Mouse (Mus musculus): ENCODE data around the gene Eif4a1.
"Not testable (repeated sequence)": the region's sequence is repeated elsewhere in the genome, so short reads cannot be mapped to it uniquely, and the experiment has no call there.

Eif4a1 gene

GRCm38 (mm10) chr11:69672211-69672706 lies at the start of gene Eif4a1:
TSS of gene Eif4a1 (minus strand) at chr11:69672423.
- peak; percentile 100 for DNase-seq (ENCODE audit: low spot score)

GRCm38 (mm10) chr11:69720852-69721251 lies 48.6 kb upstream of the Eif4a1 start:
- DNase-seq (ENCODE audit: low spot score) = peak; percentile 39

DNA sequence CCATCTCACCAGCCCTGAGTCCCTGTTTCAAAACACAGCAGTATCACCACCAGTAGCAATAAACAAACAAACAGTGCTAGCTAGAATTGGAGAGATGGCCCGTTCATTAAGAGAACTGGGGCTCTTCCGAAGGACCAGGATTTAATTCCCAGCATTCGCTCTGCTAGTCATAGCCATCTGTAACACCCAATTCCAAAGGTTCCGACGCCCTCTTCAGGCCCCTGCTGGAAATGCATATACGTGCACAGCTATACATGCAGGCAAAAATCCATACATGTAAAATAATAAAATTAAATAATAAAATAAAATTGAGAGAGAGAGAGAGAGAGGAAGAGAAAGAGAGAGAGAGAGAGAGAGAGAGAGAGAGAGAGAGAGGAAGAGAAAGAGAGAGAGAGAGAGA lies 47.2 kb upstream of the Eif4a1 start:
- DNase-seq (ENCODE audit: low spot score) = no peak

DNA sequence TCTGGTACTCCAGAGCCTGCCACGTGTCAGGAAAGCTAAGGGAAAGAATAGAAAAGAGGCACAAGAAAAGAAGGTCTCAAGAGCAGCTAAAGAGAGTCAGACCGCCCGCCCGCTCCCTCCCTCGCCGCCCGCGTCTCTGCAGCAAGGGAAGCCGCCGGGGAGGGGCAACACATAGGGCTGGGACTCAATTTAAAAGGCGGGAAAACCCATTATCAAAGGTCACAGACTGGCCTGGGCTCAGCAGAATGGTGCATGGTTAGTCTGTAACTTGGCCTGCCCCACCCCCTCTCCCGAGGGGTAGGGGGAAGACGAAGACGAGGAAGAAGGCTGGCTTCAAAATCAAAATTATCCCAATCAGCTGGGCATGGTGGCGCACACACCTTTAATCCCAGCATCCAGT lies 46.4 kb upstream of the Eif4a1 start:
- DNase-seq (ENCODE audit: low spot score) = no peak

DNA sequence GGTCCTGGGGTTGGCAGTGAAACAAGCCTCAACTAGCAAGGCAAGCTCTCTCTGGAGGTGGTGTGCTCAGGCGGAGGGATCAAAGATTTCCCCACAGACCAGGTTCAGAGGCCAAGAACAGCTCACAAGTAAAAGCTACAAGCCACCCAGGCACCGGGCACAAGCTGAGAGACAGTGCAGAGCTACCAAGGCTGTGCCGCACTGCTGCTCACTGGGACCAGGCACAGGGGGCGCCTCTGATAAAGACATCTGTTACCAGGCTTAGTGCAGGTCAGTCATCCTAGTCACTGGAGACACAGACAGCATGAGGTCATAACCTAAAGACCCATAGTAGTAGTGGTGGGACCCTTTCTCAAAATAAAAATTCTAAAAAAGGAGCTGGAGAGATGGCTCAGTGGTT lies 44.7 kb upstream of the Eif4a1 start:
- no peak for DNase-seq (ENCODE audit: low spot score)

GRCm38 (mm10) chr11:69715929-69716328 lies 43.7 kb upstream of the Eif4a1 start:
- DNase-seq (ENCODE audit: low spot score) = peak; percentile 47

- peak; percentile 42 for DNase-seq (ENCODE audit: low spot score)
These were observed 43.3 kb upstream of the Eif4a1 start for GRCm38 (mm10) chr11:69715482-69715881.

DNA sequence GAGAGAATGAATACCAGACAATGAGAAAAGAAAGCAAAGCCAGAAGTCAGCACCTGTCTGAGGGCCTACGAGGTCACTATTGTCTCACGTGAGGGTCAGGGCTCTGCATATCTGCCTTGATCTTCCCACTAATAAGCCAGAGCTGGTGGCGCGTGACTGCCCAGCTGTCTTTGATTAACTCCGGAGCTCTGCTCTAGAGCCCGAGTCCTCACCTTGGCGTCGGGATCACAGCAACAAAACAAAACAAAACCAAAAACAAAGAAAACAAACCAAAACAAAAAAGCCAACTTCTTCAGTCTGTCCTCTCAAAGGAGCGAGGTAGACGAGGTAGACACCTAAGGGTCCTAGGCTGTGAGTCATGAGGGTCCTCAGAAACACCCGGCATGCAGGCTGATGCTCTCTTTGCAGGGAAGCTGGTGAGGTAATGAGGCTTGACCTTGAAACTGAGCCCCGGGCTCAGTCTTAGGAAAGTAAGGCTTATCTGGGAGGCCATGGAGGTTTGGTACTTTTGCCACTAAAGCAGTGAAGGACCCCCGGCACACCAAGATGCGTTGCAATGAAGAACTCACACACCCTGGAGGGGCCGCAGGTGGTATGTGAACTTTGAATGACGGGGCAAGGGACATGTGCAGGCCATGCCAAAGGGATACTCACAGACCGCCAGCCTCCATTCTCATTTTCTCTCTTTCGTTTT lies 42.6 kb upstream of the Eif4a1 start:
- no peak for DNase-seq (ENCODE audit: low spot score)

DNA sequence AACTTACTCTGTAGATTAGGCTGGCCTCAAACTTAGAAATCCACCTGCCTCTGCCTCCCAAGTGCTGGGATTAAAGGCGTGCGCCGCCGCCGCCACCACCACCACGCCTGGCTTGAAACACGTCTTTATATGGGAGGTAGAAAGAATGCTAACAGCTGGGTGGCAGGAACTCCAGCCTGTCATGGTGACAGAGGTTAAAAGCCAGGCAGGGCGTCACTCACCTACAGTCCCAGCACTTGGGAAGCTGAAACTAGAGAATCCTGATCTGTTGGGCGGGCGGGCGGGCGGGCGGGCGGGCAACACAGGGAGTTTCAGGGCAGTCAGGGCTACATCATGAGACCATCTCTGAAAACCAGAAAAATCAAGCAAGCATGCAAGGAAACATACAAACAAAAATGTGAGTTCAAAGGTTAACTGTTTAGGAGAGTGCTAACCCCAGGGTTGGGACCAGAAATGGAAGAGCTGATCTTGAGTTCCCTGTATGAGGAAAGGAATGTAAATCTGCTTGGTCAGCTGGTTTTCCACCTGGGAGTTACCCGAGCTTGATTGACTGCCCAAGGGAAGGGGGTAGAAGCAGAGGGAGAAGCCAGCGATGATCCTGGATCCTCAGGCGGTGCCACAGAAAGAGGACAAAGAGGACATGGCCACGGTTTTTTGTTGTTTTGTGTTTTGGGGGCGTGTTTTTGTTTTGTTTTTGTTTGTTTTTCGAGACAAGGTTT lies 40.9 kb upstream of the Eif4a1 start:
- no peak for DNase-seq (ENCODE audit: low spot score)

GRCm38 (mm10) chr11:69711082-69711481 lies 38.9 kb upstream of the Eif4a1 start:
- DNase-seq (ENCODE audit: low spot score) = no peak

DNA sequence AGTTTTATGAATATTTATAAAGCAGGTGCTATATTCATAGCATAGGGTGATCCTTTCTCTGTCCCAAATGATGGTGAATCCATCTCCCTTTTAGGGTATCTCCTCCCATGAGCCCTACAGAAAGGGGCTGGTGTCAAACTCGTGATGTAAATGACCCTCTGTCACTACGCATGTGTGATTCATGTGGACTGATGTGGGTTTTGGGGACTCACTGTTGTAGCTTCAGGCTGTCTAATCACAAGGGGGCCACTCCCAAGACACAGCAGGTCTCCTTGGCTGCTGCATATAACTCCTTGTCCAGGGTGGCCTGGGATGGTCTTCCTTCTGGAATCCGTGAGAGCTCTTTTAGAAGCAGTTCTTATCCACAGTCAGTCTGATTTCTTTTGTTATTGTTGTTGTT lies 38.2 kb upstream of the Eif4a1 start:
- DNase-seq (ENCODE audit: low spot score) = no peak

DNA sequence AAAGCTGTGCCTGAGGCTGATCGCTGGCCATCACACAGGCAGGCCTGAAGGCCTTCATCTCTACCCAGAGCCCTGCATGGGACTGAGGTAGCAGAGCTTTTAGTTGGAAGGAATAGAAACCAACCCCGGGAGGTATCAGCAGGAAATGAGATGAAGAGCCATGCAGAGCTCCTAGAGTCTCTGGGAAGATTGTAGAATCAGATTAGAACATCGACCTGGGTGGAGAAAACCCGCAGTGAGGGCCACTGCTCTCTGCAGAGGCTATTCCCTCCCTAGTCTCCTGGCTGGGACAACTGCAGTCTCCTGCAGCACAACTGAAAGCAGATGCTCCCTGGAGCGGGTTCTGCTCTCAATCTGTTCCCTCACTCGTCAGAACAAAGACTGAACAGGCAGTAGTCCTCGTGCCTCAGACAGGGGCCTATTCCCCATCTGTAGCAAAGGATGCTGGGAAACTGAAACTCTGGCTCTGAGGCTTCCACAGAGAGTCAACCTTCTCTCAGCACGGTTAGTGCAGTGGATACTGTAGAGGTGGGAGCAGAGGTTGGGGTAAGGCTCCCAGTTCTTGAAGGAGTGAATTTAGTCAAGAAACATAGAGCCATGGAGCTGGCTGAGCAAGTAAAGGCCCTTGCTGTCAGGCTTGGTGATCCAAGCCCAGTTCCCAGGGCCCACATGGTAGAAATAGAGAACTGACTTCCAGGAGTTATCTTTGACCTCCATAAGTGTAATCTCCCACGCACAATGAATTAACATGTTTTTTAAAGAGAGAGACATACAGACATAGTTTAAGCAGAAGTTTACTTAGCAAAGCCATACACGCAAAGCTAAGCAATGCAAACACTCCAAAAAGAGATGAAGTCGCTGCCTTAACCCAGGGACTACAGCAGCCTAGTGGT lies 37.6 kb upstream of the Eif4a1 start:
- DNase-seq (ENCODE audit: low spot score) = no peak

GRCm38 (mm10) chr11:69708614-69709265 lies 36.5 kb upstream of the Eif4a1 start:
- DNase-seq (ENCODE audit: low spot score) = no peak

GRCm38 (mm10) chr11:69707873-69708381 lies 35.7 kb upstream of the Eif4a1 start:
- no peak for DNase-seq (ENCODE audit: low spot score)

- DNase-seq (ENCODE audit: low spot score) = no peak
These were observed 35.2 kb upstream of the Eif4a1 start for GRCm38 (mm10) chr11:69707480-69707847.

DNA sequence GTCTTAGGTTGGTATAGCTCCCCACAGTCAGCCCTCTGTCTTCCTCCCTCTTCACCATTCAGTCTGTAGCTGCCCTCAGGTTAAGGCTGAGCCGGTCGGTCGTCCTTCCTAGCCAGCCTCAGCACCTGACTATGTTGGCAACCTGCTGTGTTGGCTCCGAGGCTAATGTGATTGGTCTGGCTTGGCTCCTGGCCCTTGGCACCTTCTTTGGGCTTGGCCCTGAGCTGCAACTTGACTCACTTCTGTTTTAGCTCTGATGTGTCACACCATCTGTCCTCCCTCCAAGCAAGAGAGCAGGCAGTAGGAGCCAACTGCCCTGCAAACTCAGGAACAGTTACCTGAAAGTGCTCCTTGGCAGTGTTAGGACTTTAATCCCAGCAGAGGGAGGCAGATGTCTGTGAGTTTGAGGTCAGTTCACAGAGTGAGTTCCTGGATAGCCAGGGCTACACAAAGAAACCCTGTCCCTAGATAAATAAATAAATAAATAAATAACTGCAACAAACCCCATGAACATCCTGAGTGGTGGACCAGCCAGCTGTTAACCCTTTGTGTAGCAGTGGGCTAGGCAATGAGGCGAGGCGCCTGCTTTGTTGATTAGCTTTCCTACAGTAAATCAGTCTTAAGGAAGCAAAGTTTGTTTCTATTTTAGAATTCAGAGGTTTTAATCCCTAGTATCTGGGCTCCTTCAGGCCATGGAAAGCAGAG lies 34.7 kb upstream of the Eif4a1 start:
- DNase-seq (ENCODE audit: low spot score) = peak; percentile 58

DNA sequence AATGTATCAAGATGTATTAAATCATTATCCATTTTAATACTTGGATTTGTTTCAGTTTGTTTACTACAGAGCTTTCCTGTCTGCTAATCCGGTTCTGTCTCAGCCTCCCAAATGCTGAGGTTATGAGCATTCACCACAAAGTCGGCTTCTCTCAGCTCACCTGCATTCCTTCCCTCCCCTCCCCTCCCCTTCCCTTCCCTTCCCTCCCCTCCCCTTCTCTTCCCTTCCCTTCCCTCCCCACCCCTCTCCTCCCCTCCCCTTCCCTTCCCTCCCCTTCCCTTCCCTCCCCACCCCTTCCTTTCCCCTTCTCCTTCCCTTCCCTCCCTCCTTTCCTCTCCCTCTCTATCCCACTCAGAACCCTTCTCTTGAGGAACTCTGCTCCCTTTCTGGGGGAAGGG lies 32.4 kb upstream of the Eif4a1 start:
- no peak for DNase-seq (ENCODE audit: low spot score)

DNA sequence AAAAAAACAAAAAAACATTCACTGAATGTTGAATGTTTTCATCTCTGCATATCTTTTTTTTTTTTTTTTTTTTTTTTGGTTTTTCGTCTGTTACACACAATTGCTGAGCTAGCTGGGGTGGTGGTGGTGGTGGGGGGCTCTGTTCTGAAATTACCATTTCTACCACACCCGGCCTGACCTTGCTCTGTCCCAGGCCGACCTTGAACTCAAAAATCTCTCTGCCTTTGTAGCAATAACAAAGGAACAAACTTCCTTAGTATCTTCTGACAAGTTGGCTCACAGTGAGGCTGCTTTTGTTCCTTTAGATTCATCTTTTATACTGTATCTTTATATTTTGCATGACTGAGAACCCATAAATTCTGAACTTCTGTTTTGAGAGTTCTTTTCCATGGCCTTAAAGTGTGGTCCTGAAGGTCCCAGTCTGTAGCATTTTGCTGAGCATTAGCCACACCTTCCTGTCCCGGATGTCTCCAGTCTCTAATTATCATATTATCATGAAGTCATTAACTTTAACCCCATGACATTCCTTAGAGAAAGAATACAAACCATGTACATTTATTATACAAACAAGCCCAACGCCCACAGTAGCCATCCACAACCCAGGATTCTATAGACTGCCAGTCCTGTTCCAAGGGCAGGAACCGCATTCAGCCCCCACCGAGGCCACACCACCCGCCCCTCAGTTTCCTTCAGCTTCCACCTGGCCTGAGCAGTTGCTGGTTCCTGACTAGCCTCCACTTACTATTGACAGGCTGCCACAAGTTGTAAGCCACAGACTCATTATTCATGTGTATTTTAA lies 31.8 kb upstream of the Eif4a1 start:
- no peak for DNase-seq (ENCODE audit: low spot score)

- DNase-seq (ENCODE audit: low spot score) = not testable (repeated sequence)
These were observed 31.2 kb upstream of the Eif4a1 start for GRCm38 (mm10) chr11:69703381-69703780.

GRCm38 (mm10) chr11:69702886-69703285 lies 30.7 kb upstream of the Eif4a1 start:
- DNase-seq (ENCODE audit: low spot score) = not testable (repeated sequence)
